Mouse (Mus musculus) intestine, embryonic 14.5 days (tissue): Measurements from ENCODE around the gene Mical2. TPM values are rescaled to one million over a fixed set of nuclear protein-coding genes. Genes with fewer than 3 reads are reported as not detected.

Experiments
- ATAC-seq: fragments of 200-750 bp; cut with Nextera tagmentation; replicated peaks from 2 replicates; pipeline ENCODE4 v1.8.0; 2017; ENCODE audit warnings: low read depth, moderate number of reproducible peaks, moderate TSS enrichment, moderate library complexity; ENCODE audit not compliant: low FRiP score, low TSS enrichment
- DNase-seq: peaks from one replicate; pipeline ENCODE4 v3.0.0-alpha.2; 2018; ENCODE audit warnings: low spot score
- H3K27ac ChIP-seq: fragments of 300-500 bp; sonication (generic); 2 replicates; pipeline ENCODE4 v1.5.1; 2014; ENCODE audit warnings: low read depth, mild to moderate bottlenecking, control low read depth
- H3K27me3 ChIP-seq: fragments of 300-500 bp; sonication (generic); replicated peaks from 2 replicates; pipeline ENCODE4 v1.6.1; 2014; ENCODE audit warnings: low read length, control low read depth; ENCODE audit not compliant: control insufficient read depth, insufficient read depth
- H3K36me3 ChIP-seq: fragments of 300-500 bp; sonication (generic); 2 replicates; pipeline ENCODE4 v1.6.1; 2014; ENCODE audit warnings: low read length, control low read depth; ENCODE audit not compliant: control insufficient read depth, insufficient read depth
- H3K4me1 ChIP-seq: fragments of 300-500 bp; sonication (generic); replicated peaks from 2 replicates; pipeline ENCODE4 v1.6.1; 2014; ENCODE audit warnings: low read length, control low read depth, mixed read lengths; ENCODE audit not compliant: control insufficient read depth, insufficient read depth
- H3K4me2 ChIP-seq: fragments of 300-500 bp; sonication (generic); 2 replicates; pipeline ENCODE4 v1.6.1; 2014; ENCODE audit warnings: low read length
- H3K4me3 ChIP-seq: fragments of 300-500 bp; sonication (generic); 2 replicates; pipeline ENCODE4 v1.5.1; 2014; ENCODE audit warnings: low read depth, low read length, control low read depth, mixed read lengths
- H3K9ac ChIP-seq: fragments of 300-500 bp; sonication (generic); 2 replicates; pipeline ENCODE4 v1.6.1; 2014; ENCODE audit warnings: mild to moderate bottlenecking, low read length
- H3K9me3 ChIP-seq: fragments of 300-500 bp; sonication (generic); 2 replicates; pipeline ENCODE4 v1.6.1; 2016; ENCODE audit warnings: low read length, control low read depth; ENCODE audit not compliant: control insufficient read depth
- WGBS: fragments of 180-500 bp; shearing (Covaris S2); extraction: QIAGEN DNeasy Blood & Tissue Kit; methylation state at CpG from one replicate; pipeline ENCODE4 v1.1.7; 2014; 5-methylcytosine and 5-hydroxymethylcytosine counted together
- polyA plus RNA-seq: library from polyadenylated mRNA; unstranded; fragments of >200 nt; fragmentation: Nextera tagmentation; extraction: Ambion mirVana; gene quantifications from 2 replicates; pipeline ENCODE4 v1.2.1, GENCODE M21; 2014

The Mical2 gene
- polyA plus RNA-seq, 1 experiment from 2014 or later, result 18.2 TPM

- ATAC-seq, result no peak
- no peaks in the 10 kb centered on the region for H3K27me3 ChIP-seq
- H3K27ac ChIP-seq, result no peak overlapping the region
- DNase-seq, result no peak
- H3K4me3 ChIP-seq, result no peak overlapping the region
- 74% methylated on average over 3 of the region's 3 CpGs for WGBS
- peaks cover 10% of the 10 kb centered on the region for H3K4me1 ChIP-seq
- H3K9me3 ChIP-seq, result no peaks in the 10 kb centered on the region
- H3K36me3 ChIP-seq, result no peaks in the 10 kb centered on the region
- H3K9ac ChIP-seq, result no peak overlapping the region
- no peak overlapping the region for H3K4me2 ChIP-seq
Observed at GRCm38 (mm10) chr7:112341052-112341451, 115.4 kb downstream of the Mical2 start.

- Histone ChIP-seq H3K4me3 (no peak overlapping the region), H3K27ac (no peak overlapping the region), H3K4me2 (no peak overlapping the region), H3K27me3 (no peaks in the 10 kb centered on the region), H3K9ac (no peak overlapping the region), H3K36me3 (no peaks in the 10 kb centered on the region), H3K4me1 (no peaks in the 10 kb centered on the region), H3K9me3 (no peaks in the 10 kb centered on the region)
- no peak for DNase-seq
- 0 out of 2 replicates have a peak, but pooled peaks have one; percentile 40 for ATAC-seq
- 68% methylated on average over 1 of the region's 1 CpGs for WGBS
Observed at GRCm38 (mm10) chr7:112345687-112346086, 120.0 kb downstream of the Mical2 start.

GRCm38 (mm10) chr7:112351541-112351940 is 125.9 kb downstream of the Mical2 start:
- Histone ChIP-seq H3K4me3 (no peak overlapping the region), H3K9me3 (no peaks in the 10 kb centered on the region), H3K36me3 (no peaks in the 10 kb centered on the region), H3K27ac (no peak overlapping the region), H3K9ac (no peak overlapping the region), H3K4me2 (no peak overlapping the region), H3K4me1 (peaks cover 17% of the 10 kb centered on the region), H3K27me3 (no peaks in the 10 kb centered on the region)
- 55% methylated on average over 3 of the region's 3 CpGs for WGBS
- no peak for ATAC-seq
- DNase-seq, result no peak

DNA sequence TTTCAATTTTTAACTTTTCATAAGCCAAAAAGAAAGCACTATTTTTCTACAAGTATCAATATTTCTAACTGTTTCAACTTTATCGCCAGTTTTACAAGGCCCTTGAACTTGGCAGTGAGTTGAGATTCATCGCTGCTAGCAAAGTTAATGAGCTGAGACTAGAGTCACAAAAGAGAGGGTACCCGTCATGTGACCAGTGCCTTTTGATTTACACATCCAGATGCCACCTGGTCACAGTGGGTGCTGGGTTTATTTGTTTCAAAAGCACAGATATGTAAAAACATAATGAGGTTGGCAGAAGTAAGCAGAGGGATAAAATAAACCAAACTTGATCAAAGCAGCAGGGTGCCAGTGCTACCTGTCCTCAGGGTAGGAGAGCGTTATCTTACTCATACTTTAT is 126.3 kb downstream of the Mical2 start:
- Histone ChIP-seq H3K4me3 (no peak overlapping the region), H3K9me3 (no peaks in the 10 kb centered on the region), H3K4me1 (peaks cover 17% of the 10 kb centered on the region), H3K27ac (no peak overlapping the region), H3K36me3 (no peaks in the 10 kb centered on the region), H3K9ac (no peak overlapping the region), H3K27me3 (no peaks in the 10 kb centered on the region), H3K4me2 (no peak overlapping the region)
- ATAC-seq (no peak), DNase-seq (no peak)
- 85% methylated on average over 4 of the region's 4 CpGs for WGBS

DNA sequence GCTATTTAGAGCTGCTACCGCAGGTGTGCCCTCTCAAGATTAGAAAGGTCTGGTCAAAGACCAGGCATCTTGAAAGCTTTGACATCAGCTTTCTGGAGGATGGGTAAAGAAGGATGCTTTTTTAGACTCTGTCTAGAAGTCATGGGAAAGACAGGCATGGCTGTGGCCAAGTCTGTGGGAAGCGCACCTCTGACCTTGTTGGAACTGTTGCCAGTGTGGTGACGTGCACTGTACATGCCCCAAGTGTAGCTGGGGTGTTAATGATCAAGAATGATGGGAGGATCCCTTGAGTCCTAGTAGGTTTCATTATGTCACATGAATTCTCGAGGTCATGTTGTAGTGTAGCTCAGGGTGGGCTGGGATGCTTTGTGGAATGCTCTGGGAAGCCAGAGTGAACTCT is 127.4 kb downstream of the Mical2 start:
- H3K4me2 ChIP-seq, result no peak overlapping the region
- ATAC-seq (no peak), DNase-seq (no peak)
- H3K9me3 ChIP-seq, result no peaks in the 10 kb centered on the region
- no peaks in the 10 kb centered on the region for H3K27me3 ChIP-seq
- no peaks in the 10 kb centered on the region for H3K36me3 ChIP-seq
- WGBS, result 83% methylated on average over 4 of the region's 4 CpGs
- no peak overlapping the region for H3K9ac ChIP-seq
- H3K4me1 ChIP-seq, result peaks cover 17% of the 10 kb centered on the region
- no peak overlapping the region for H3K4me3 ChIP-seq
- no peak overlapping the region for H3K27ac ChIP-seq

GRCm38 (mm10) chr7:112353939-112354338 is 128.3 kb downstream of the Mical2 start:
- 85% methylated on average over 11 of the region's 11 CpGs for WGBS

GRCm38 (mm10) chr7:112354503-112354951 is 128.9 kb downstream of the Mical2 start:
- no peaks in the 10 kb centered on the region for H3K9me3 ChIP-seq
- no peak overlapping the region for H3K4me3 ChIP-seq
- H3K27me3 ChIP-seq, result no peaks in the 10 kb centered on the region
- no peak overlapping the region; the same call in 1 of the 2 replicates for H3K27ac ChIP-seq
- H3K4me1 ChIP-seq, result peaks cover 17% of the 10 kb centered on the region
- no peak overlapping the region for H3K4me2 ChIP-seq
- no peaks in the 10 kb centered on the region for H3K36me3 ChIP-seq
- peak; percentile 80 for ATAC-seq
- no peak overlapping the region for H3K9ac ChIP-seq
- WGBS, result 17% methylated on average over 7 of the region's 7 CpGs
- peak; percentile 76 for DNase-seq

More at GRCm38 (mm10) chr7:112353939-112354338, 128.3 kb downstream of the Mical2 start:
- Histone ChIP-seq H3K9me3 (no peaks in the 10 kb centered on the region), H3K4me2 (no peak overlapping the region), H3K4me3 (no peak overlapping the region), H3K9ac (no peak overlapping the region), H3K27me3 (no peaks in the 10 kb centered on the region), H3K36me3 (no peaks in the 10 kb centered on the region), H3K4me1 (peaks cover 17% of the 10 kb centered on the region), H3K27ac (no peak overlapping the region; the same call in 1 of the 2 replicates)
- DNase-seq (no peak), ATAC-seq (no peak)

DNA sequence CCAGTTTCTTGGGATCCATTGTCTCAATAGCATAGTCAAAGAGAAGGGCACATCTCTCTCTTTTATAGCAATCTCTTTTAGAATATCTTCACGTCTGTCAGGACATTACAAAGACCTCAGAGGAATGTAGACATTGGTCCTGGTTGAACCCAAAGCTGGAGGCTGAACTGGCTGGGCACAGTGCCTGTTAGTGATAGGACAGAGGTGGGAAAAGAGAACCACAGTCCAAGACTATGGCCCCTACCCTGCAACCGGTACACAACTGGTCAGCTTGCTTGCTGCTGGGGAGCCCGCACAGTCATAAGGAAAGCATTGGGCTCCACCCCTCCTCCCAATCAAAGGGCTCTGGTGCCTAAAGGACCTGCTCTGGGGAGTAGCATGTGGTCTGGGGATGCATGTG is 133.9 kb downstream of the Mical2 start:
- Histone ChIP-seq H3K36me3 (no peaks in the 10 kb centered on the region), H3K9me3 (no peaks in the 10 kb centered on the region), H3K27me3 (no peaks in the 10 kb centered on the region), H3K4me2 (no peak overlapping the region), H3K4me3 (no peak overlapping the region), H3K4me1 (peaks cover 9% of the 10 kb centered on the region), H3K9ac (no peak overlapping the region), H3K27ac (no peak overlapping the region)
- WGBS, result 91% methylated on average over 3 of the region's 3 CpGs
- DNase-seq, result no peak
- ATAC-seq, result no peak

- ATAC-seq (no peak), DNase-seq (no peak)
- Histone ChIP-seq H3K36me3 (no peaks in the 10 kb centered on the region), H3K27me3 (no peaks in the 10 kb centered on the region), H3K9me3 (no peaks in the 10 kb centered on the region), H3K4me2 (no peak overlapping the region), H3K4me1 (no peaks in the 10 kb centered on the region), H3K9ac (no peak overlapping the region), H3K27ac (no peak overlapping the region), H3K4me3 (no peak overlapping the region)
- 62% methylated on average over 7 of the region's 7 CpGs for WGBS
Observed at GRCm38 (mm10) chr7:112362574-112363200, 137.0 kb downstream of the Mical2 start.
